Mouse (Mus musculus) forebrain, embryonic 16.5 days (tissue): ENCODE data around the gene Capn11. TPM values are rescaled to one million over a fixed set of nuclear protein-coding genes. Genes with fewer than 3 reads are reported as not detected.

Experiments used
- ATAC-seq: fragments of 200-750 bp; cut with Nextera tagmentation; 2 replicates; pipeline ENCODE4 v1.8.0; 2017; ENCODE audit warnings: mild to moderate bottlenecking, moderate library complexity
- H3K27ac ChIP-seq: fragments of 300-500 bp; sonication (generic); 2 replicates; pipeline ENCODE4 v1.5.1; 2014; ENCODE audit warnings: low read length, control low read depth
- H3K27me3 ChIP-seq: fragments of 300-500 bp; sonication (generic); replicated peaks from 2 replicates; pipeline ENCODE4 v1.6.1; 2014; ENCODE audit warnings: low read length; ENCODE audit not compliant: control insufficient read depth, insufficient read depth
- H3K36me3 ChIP-seq: fragments of 300-500 bp; sonication (generic); 2 replicates; pipeline ENCODE4 v1.6.1; 2014; ENCODE audit not compliant: control insufficient read depth, insufficient read depth
- H3K4me1 ChIP-seq: fragments of 300-500 bp; sonication (generic); replicated peaks from 2 replicates; pipeline ENCODE4 v1.6.1; 2014; ENCODE audit warnings: low read length; ENCODE audit not compliant: control insufficient read depth, insufficient read depth
- H3K4me2 ChIP-seq: fragments of 300-500 bp; sonication (generic); 2 replicates; pipeline ENCODE4 v1.6.1; 2014; ENCODE audit warnings: mild to moderate bottlenecking, low read length, control low read depth
- H3K4me3 ChIP-seq: fragments of 300-500 bp; sonication (generic); replicated peaks from 2 replicates; pipeline ENCODE4 v1.5.1; 2014; ENCODE audit warnings: mild to moderate bottlenecking, low read length, control low read depth
- H3K9ac ChIP-seq: fragments of 300-500 bp; sonication (generic); replicated peaks from 2 replicates; pipeline ENCODE4 v1.6.1; 2014; ENCODE audit warnings: low read depth, low read length, control low read depth
- H3K9me3 ChIP-seq: fragments of 300-500 bp; sonication (generic); 2 replicates; pipeline ENCODE4 v1.6.1; 2016; ENCODE audit warnings: low read length; ENCODE audit not compliant: control insufficient read depth
- WGBS: fragments of 180-500 bp; shearing (Covaris S2); extraction: QIAGEN DNeasy Blood & Tissue Kit; methylation state at CpG from one replicate; pipeline ENCODE4 v1.1.7; 2014; 5-methylcytosine and 5-hydroxymethylcytosine counted together
- polyA plus RNA-seq: library from polyadenylated mRNA; unstranded; fragments of >200 nt; fragmentation: Nextera tagmentation; extraction: Ambion mirVana; gene quantifications from 2 replicates; pipeline ENCODE4 v1.2.1, GENCODE M21; 2015

Gene Capn11
- polyA plus RNA-seq, 1 experiment from 2014 or later = 0.85 TPM

GRCm38 (mm10) chr17:45638596-45639295 lies 20.4 kb downstream of the Capn11 start:
- no peak overlapping the region for H3K4me3 ChIP-seq
- WGBS = 81% methylated on average over 14 of the region's 16 CpGs

GRCm38 (mm10) chr17:45634033-45634432 lies 25.1 kb downstream of the Capn11 start:
- Histone ChIP-seq H3K9me3 (no peaks in the 10 kb centered on the region), H3K36me3 (no peaks in the 10 kb centered on the region), H3K27ac (no peak overlapping the region), H3K9ac (no peak overlapping the region), H3K4me3 (no peak overlapping the region), H3K4me1 (peaks cover 11% of the 10 kb centered on the region), H3K4me2 (no peak overlapping the region), H3K27me3 (no peaks in the 10 kb centered on the region)
- ATAC-seq = no peak
- 90% methylated on average over 5 of the region's 5 CpGs for WGBS

More at GRCm38 (mm10) chr17:45638596-45639295, 20.4 kb downstream of the Capn11 start:
- no peak overlapping the region for H3K27ac ChIP-seq
- no peaks in the 10 kb centered on the region for H3K36me3 ChIP-seq
- no peaks in the 10 kb centered on the region for H3K27me3 ChIP-seq
- H3K9me3 ChIP-seq = no peaks in the 10 kb centered on the region
- no peak overlapping the region for H3K4me2 ChIP-seq
- no peak for ATAC-seq
- no peak overlapping the region for H3K9ac ChIP-seq
- no peaks in the 10 kb centered on the region for H3K4me1 ChIP-seq

- no peak for ATAC-seq
- Histone ChIP-seq H3K9ac (no peak overlapping the region), H3K36me3 (no peaks in the 10 kb centered on the region), H3K9me3 (no peaks in the 10 kb centered on the region), H3K27ac (no peak overlapping the region), H3K4me3 (no peak overlapping the region), H3K4me1 (peaks cover 11% of the 10 kb centered on the region), H3K4me2 (no peak overlapping the region), H3K27me3 (no peaks in the 10 kb centered on the region)
- 83% methylated on average over 6 of the region's 6 CpGs for whole genome bisulfite sequencing
Measured at GRCm38 (mm10) chr17:45631940-45632339, 27.2 kb downstream of the Capn11 start.

- H3K9me3 ChIP-seq = no peaks in the 10 kb centered on the region
- WGBS = 57% methylated on average over 3 of the region's 3 CpGs
- no peaks in the 10 kb centered on the region for H3K36me3 ChIP-seq
- no peak overlapping the region for H3K4me3 ChIP-seq
- H3K4me1 ChIP-seq = peaks cover 15% of the 10 kb centered on the region
- H3K27me3 ChIP-seq = no peaks in the 10 kb centered on the region
- H3K9ac ChIP-seq = peak overlapping the region; percentile 73; the same call in 1 of the 2 replicates
- H3K27ac ChIP-seq = no peak overlapping the region
- no peak for ATAC-seq
- peak overlapping the region; percentile 62 for H3K4me2 ChIP-seq
Measured at GRCm38 (mm10) chr17:45630992-45631391, 28.1 kb downstream of the Capn11 start.

- no peaks in the 10 kb centered on the region for H3K36me3 ChIP-seq
Measured at GRCm38 (mm10) chr17:45629861-45630694, 29.0 kb downstream of the Capn11 start.

GRCm38 (mm10) chr17:45628885-45629855 lies 30.0 kb downstream of the Capn11 start:
- H3K9ac ChIP-seq = no peak overlapping the region
- ATAC-seq = 0 out of 2 replicates have a peak, but pooled peaks have one; percentile 2
- H3K4me2 ChIP-seq = peak overlapping the region; percentile 62
- H3K27ac ChIP-seq = no peak overlapping the region; the same call in 1 of the 2 replicates
- peaks cover 15% of the 10 kb centered on the region for H3K4me1 ChIP-seq
- no peaks in the 10 kb centered on the region for H3K9me3 ChIP-seq
- no peaks in the 10 kb centered on the region for H3K27me3 ChIP-seq
- no peak overlapping the region; the same call in 1 of the 2 replicates for H3K4me3 ChIP-seq
- no peaks in the 10 kb centered on the region for H3K36me3 ChIP-seq
- 68% methylated on average over 13 of the region's 13 CpGs for WGBS

More at GRCm38 (mm10) chr17:45629861-45630694, 29.0 kb downstream of the Capn11 start:
- no peaks in the 10 kb centered on the region for H3K27me3 ChIP-seq
- H3K4me1 ChIP-seq = peaks cover 15% of the 10 kb centered on the region
- H3K4me2 ChIP-seq = peak overlapping the region; percentile 62
- WGBS = 3% methylated on average over 34 of the region's 34 CpGs
- peak overlapping the region; percentile 81 for H3K27ac ChIP-seq
- H3K9me3 ChIP-seq = no peaks in the 10 kb centered on the region
- ATAC-seq = peak; percentile 83
- peak overlapping the region; percentile 73 for H3K9ac ChIP-seq
- H3K4me3 ChIP-seq = peak overlapping the region; percentile 52

- WGBS = 18% methylated on average over 3 of the region's 3 CpGs
Measured at GRCm38 (mm10) chr17:45628160-45628559, 31.0 kb downstream of the Capn11 start.

GRCm38 (mm10) chr17:45626577-45627134 lies 32.5 kb downstream of the Capn11 start:
- no peak overlapping the region for H3K9ac ChIP-seq
- no peaks in the 10 kb centered on the region for H3K36me3 ChIP-seq
- ATAC-seq = peak; percentile 24; the same call in 1 of the 2 replicates
- no peak overlapping the region for H3K27ac ChIP-seq
- no peaks in the 10 kb centered on the region for H3K27me3 ChIP-seq
- H3K4me3 ChIP-seq = no peak overlapping the region
- H3K4me1 ChIP-seq = peaks cover 15% of the 10 kb centered on the region
- no peaks in the 10 kb centered on the region for H3K9me3 ChIP-seq
- H3K4me2 ChIP-seq = peak overlapping the region; percentile 8; the same call in 1 of the 2 replicates
- 18% methylated on average over 15 of the region's 15 CpGs for WGBS

More at GRCm38 (mm10) chr17:45628160-45628559, 31.0 kb downstream of the Capn11 start:
- H3K9me3 ChIP-seq = no peaks in the 10 kb centered on the region
- no peak overlapping the region for H3K4me3 ChIP-seq
- no peaks in the 10 kb centered on the region for H3K27me3 ChIP-seq
- H3K36me3 ChIP-seq = no peaks in the 10 kb centered on the region
- H3K4me2 ChIP-seq = no peak overlapping the region
- H3K27ac ChIP-seq = no peak overlapping the region
- no peak overlapping the region for H3K9ac ChIP-seq
- no peak for ATAC-seq
- H3K4me1 ChIP-seq = peaks cover 15% of the 10 kb centered on the region
